Mouse (Mus musculus) E14TG2a.4 (cell line): ENCODE data around the gene Ces1e.

ENCODE experiments used
- CTCF ChIP-seq: conservative IDR thresholded peaks from 2 replicates; pipeline ENCODE4 v1.5.1; 2014; ENCODE audit warnings: low read length
- NANOG ChIP-seq: IDR thresholded peaks from 2 replicates; pipeline ENCODE4 v1.6.1; 2014; ENCODE audit warnings: borderline replicate concordance, low read length, mixed read lengths
- POU5F1 ChIP-seq: IDR thresholded peaks from 2 replicates; pipeline ENCODE4 v1.6.1; 2014; ENCODE audit warnings: low read length, borderline replicate concordance

DNA sequence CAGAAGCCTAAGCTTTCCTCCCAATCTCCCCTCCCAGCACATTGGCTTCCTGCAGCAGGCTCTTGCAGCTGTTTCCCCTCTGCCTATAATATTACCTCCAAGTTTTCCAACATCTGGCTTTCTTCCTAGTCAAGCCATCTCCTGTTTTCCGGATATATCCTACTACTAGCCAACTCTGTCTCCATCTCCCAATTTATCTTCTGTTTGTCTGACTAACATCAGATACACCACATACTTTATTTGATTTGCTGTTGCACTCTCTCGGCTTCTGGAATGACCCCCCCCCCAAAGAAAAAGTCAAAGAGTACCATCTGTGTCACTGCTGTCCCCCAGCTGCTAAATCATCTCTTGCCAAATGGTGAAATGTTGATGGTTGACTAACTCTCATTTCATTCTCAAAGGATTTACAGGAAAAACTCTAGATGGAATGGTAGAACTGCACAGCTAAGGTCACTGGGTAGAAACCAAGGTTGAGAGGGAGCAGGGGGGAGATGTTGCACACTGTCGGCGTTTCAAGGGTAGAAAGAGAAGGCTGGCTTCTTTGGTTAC is 48.8 kb downstream of the Ces1e start:
- no peak for TF ChIP-seq CTCF
- no peak for TF ChIP-seq NANOG
- no peak for TF ChIP-seq POU5F1
